Mouse (Mus musculus): ENCODE results near the gene Ociad2. TPM values are rescaled to one million over a fixed set of nuclear protein-coding genes. Genes with fewer than 3 reads are reported as not detected.

Gene Ociad2
- 1 to 10 TPM in 2 of 3 experiments, under 1 TPM in 1; 0.32 to 2.7 (median 1.2) TPM for polyA plus RNA-seq (2017; shearing (Covaris generic))

GRCm38 (mm10) chr5:73340723-73341235 lies at the start of gene Ociad2:
Ociad2 (minus strand) TSS chr5:73341028.
- ATAC-seq = no peak

DNA sequence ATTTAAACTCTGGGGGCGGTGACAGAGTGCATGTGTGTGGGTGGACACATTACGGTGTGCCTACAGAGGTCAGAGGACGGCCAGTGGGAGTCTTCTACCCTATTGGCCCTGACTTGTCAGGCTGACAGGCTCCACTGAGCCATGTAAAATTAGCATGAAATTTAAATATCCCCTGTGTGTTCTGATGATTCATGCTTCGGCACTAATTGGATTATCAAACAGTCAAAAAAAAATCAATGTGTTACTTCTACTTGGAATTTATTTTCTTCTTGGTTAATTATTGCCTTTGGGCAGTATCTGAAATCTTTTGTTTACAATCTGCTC lies 42.8 kb upstream of the Ociad2 start:
- ATAC-seq = no peak

DNA sequence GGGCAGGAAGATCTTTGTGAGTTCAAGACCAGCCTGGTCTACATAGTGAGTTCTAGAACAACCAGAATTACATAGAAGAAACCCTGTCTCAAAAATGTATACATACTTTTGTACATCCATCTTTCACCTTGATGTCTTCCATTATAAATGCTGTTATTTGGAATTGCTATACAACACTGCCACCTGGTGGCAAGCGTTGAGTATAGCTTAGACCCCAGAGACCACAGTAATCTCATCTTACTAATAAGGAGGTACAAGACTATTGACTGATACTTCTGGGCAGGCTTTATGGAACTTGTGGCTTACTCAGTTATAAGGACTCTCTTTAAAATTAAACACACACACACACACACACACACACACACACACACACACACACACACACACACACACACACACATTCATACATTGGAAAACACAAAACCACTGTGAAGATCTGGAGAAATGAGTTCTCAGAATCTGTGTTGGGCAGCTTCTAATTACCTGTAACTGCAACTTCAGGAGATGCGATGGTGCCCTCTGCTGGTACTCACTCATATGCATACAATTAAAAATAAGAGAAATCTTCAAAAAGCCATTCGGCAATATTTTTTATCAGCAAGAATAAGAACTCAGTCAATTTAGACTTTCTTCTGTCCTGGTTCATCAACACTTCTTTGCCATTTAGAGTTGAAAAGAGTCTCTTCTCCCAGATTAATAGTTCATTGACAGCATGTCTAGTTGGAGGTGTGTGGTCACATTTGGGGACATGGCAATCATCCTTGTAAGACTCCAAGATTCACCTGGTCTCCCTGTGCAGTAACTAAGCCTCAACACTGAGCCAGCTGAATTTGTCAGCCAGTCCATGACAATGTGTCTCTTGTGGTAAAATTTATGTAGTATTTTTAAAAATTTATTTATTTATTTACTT lies 42.2 kb upstream of the Ociad2 start:
- peak; percentile 77 for ATAC-seq

DNA sequence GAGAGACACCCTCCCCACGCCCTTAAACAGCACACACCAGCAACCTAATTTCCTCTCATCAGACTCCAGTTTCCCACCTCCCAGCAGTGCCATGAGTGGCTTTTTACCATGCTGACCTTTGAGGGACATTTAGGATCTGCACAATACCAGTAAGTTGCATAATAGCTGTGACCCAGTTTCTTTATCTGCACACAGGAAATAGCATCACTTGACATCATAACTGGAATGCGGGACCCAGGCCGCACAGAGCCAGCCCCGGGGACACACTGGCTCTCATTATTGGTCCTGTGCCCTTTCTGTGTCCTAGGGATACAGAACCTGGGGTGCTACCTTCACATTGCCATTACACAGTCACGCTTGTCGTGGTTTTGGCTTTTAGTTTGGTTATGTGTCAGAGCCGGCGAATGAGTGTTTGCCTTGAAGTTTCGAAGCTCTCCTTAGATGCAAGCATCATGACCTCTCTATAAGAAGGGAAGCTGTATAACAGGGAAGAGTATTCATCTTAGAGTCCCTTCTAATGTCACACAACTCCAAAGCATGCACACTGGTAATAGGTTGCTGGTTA lies 41.2 kb upstream of the Ociad2 start:
- ATAC-seq = peak; percentile 47

DNA sequence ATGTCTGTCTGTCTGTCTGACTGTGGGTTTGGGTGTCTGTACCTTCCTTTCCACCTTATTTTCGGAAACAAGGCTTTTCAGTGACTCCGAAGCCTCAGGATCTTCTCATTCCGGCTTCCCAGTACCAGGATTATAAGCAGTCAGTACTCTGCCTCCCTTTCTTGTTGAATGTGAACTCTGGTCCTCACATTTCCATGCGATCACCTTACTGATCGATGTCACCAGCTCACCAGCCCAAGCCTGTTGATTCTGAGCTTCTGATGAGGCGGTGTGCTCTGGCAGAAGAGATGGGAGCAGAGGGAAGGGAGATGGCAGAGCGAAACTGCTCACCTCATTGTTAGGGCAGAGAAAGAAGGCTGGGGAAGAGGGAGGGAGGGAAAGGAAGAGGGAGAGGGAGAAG lies 40.7 kb upstream of the Ociad2 start:
- ATAC-seq = no peak

- no peak for ATAC-seq
Observed at GRCm38 (mm10) chr5:73380829-73381228, 40.0 kb upstream of the Ociad2 start.

DNA sequence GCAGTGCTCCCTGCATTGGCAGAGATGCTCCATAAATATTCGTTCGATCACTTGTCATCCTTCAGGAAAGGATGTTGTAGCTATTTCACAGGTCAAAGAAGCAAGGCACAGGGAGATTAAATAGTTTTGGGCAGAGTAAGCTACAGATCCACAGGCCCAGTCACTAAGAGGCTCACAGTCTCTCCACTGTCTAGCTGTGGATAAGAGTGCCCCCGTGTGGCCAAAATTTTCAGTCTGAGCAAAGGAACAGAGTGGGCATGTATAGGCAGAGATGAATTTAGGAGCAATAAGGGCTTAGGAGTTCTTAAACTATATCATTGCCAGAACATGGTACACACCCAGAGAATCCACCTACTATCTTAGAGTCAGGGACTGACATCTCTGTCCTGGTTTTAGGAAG lies 39.1 kb upstream of the Ociad2 start:
- peak; percentile 65 for ATAC-seq

- no peak for ATAC-seq
Observed at GRCm38 (mm10) chr5:73376491-73376890, 35.7 kb upstream of the Ociad2 start.

DNA sequence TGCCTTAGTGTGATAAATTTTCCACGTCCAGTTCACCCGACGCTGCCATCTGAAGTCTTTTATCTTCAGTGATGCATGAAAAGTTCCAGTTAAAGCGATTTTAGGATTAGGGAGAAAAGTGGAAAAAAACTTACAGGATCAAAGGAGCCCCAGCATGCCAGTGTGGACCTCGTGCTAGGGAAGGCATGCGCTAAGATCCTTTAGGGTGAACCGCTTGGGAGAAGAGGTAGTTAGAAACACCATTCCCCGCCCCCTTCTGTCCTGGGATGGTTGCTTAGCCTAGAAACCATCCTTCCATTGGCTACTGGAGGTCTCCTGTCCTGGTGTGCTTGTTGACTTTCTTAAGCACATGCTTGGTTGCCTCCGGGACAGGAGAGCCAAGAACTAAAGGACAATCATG lies 35.2 kb upstream of the Ociad2 start:
- no peak for ATAC-seq

- no peak for ATAC-seq
Observed at GRCm38 (mm10) chr5:73373184-73373583, 32.4 kb upstream of the Ociad2 start.

DNA sequence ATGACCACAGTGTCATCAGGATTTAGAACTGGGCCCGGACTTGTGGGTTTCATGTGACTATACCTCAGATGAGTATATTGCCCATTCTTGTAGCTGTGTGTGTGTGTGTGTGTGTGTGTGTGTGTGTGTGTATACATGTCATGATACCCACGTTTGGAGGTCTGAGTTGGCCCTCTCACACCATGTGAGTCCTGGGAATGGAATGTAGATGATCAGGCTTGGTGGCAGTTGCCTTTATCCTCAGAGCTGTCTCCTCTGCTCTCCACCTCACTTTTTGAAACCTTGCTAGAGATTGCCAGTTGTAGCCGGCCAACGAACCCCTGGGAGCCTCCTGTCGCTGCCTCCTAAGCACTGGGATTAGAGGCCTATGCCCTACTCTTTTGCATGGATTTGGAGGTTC lies 31.8 kb upstream of the Ociad2 start:
- ATAC-seq = no peak

DNA sequence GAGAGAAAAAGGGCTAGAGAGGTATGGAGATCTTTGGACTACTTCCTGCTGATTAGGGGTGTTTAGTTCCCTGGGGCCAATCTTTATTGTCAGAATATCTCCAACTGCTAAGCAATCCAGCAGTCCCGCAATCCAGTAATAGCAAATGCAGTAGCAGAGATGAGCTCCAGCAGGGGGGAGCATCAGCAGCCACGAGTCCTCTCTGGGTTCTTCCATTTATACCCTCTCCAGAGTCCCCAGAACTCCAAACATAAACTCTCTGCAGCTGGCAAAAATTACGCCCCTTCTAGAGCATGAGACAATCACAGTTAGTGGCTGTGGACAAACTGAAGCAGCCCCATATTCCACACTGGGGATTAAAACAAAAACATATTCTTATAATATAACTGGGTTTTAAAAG lies 28.9 kb upstream of the Ociad2 start:
- no peak for ATAC-seq

DNA sequence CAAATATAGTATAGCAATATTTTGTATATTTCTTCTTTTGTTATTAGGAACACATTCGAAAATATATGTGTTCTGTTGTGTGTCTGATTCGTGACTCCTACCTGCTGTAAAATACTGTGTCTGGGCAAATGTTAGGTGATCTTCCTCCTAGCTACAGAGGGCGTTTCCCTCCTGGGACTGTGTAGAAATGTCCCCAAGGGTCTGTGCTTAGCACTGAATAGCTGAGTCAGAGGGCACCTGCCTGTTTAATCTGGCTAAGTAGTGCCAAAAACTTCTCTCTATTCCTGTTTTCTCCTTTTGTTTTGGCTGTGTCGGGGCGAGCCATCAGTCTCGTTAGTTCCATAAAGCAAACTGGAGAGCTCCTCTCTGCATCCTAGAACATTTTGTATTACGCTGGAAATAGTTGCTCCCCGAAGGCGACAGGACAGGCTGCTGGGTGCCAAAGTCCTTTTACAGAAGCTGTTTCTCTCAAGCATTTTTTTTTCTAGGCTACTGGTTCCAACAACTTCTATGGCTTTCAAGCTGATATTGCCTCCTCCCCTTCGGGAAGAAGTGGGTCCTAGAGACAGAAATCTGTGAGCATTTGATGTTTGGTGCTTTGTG lies 28.1 kb upstream of the Ociad2 start:
- no peak for ATAC-seq

GRCm38 (mm10) chr5:73367906-73368305 lies 27.1 kb upstream of the Ociad2 start:
- ATAC-seq = no peak

GRCm38 (mm10) chr5:73364107-73364864 lies 23.5 kb upstream of the Ociad2 start:
- ATAC-seq = no peak

DNA sequence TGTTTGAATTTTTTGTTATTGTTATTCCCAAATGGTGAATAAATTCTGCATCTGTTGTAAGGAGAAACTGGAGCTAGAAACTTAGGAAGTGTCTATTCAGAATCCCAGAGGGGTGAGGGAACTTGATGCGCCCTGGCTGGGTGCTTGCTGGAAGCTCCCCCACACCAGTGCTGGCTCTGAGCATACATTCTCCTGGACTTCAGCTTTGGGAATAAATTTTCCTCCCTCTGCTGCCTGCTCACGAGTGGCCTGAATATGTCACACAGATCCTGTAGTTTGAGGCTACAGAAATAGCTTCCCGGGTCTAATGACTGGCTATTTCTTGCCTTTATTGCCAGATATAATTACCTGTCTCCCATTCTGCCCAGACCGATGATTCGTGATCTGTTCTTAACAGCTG lies 22.0 kb upstream of the Ociad2 start:
- ATAC-seq = no peak

DNA sequence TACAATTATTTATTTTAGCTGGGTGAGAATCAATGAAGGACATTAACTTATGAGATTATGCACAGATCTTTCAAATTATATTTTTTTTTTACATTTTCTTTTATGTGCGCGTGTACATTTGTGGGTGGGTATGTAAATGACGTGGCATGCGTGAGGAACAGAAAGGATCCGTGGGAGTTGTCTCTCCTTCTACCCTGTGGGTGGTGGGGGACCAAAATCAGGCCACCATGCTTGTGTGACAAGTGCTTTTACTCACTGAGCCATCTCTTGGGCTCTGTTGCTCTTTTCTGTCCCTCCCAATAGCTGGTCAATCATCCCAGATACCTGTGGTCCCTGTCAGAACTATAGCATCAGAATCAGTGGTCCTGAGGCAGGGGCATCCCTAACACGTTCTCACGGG lies 21.5 kb upstream of the Ociad2 start:
- ATAC-seq = no peak

GRCm38 (mm10) chr5:73360240-73360639 lies 19.4 kb upstream of the Ociad2 start:
- ATAC-seq = no peak

DNA sequence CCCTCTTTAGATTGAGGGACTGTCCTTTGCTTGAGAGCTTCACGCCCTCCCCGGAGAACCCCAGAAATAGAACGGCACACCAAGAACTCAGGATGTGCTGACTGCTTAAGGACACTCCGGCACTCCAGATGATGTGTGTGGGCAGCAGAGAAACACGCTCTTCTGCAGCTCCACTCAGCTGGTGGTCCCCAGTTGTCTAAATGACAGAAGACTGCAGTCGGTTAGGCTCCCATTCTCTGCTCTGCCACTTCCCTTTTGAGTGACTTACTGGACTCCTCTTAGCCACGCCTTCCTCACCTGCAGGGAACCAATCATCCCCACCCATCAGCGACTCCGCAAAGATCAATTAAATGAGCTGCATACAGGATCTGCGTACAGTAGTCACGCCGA lies 18.9 kb upstream of the Ociad2 start:
- ATAC-seq = no peak

- ATAC-seq = no peak
Observed at GRCm38 (mm10) chr5:73359134-73359751, 18.4 kb upstream of the Ociad2 start.

DNA sequence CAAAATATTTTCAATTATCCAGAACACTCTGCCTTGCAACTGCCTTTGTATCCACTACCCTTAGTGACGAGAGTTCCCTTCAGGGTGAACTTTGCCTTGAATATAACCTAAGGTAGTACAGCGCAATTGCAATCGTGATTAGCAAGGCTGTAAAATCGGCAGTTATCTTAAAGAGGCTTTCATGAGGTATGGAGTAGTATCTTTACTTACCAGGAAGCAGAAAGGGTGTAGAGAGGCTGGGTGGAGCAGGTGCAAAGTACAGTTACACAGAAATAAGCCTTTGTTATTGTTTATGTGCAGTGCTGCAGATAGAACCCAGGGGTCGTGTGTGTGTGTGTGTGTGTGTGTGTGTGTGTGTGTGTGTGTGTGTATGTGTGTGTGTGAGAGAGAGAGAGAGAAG lies 14.6 kb upstream of the Ociad2 start:
- ATAC-seq = no peak

GRCm38 (mm10) chr5:73353978-73354377 lies 13.2 kb upstream of the Ociad2 start:
- ATAC-seq = no peak

- ATAC-seq = no peak
Observed at GRCm38 (mm10) chr5:73353519-73353918, 12.7 kb upstream of the Ociad2 start.
